Mouse (Mus musculus) layer of hippocampus, adult 2 months (tissue): Measurements from ENCODE around the gene Bcl11b. TPM values are rescaled to one million over a fixed set of nuclear protein-coding genes. Genes with fewer than 3 reads are reported as not detected.

Source experiments
- DNase-seq, 2 experiments: peaks; one replicate each; pipeline ENCODE4 v3.0.0; 2022; ENCODE audit warnings: low spot score in 2 of 2
- H3K27ac ChIP-seq: fragments of 200-600 bp; 2 replicates; pipeline ENCODE4 v1.8.1; 2022
- H3K4me3 ChIP-seq: fragments of 200-600 bp; 2 replicates; pipeline ENCODE4 v1.8.1; 2022; ENCODE audit warnings: mild to moderate bottlenecking
- CTCF ChIP-seq: fragments of 200-600 bp; conservative IDR thresholded peaks from 2 replicates; pipeline ENCODE4 v1.8.1; 2022; ENCODE audit warnings: antibody characterized with exemption, mild to moderate bottlenecking, moderate library complexity
- total RNA-seq, 2 experiments: library from RNA; stranded (reverse); gene quantifications; 2 replicates each; pipeline ENCODE4 v1.2.3; 2021

Gene Bcl11b
- total RNA-seq, 2 experiments from 2014 or later: 144 to 145 TPM

- Histone ChIP-seq H3K4me3 (peak overlapping the region; percentile 54), H3K27ac (peak overlapping the region; percentile 83)
- TF ChIP-seq CTCF: no peak
- DNase-seq: no peak
Observed at GRCm38 (mm10) chr12:108005488-108005800, 2.0 kb upstream of the Bcl11b start.

- DNase-seq: no peak
- no peak for TF ChIP-seq CTCF
- Histone ChIP-seq H3K4me3 (peak overlapping the region; percentile 33), H3K27ac (peak overlapping the region; percentile 83)
Observed at GRCm38 (mm10) chr12:108004701-108005487, 1.5 kb upstream of the Bcl11b start.

GRCm38 (mm10) chr12:108003928-108004327 lies 526 bp upstream of the Bcl11b start:
- DNase-seq: peak; percentile 77 to 87
- peak; percentile 77 for TF ChIP-seq CTCF
- peak overlapping the region; percentile 97 for H3K27ac ChIP-seq
- peak overlapping the region; percentile 79 for H3K4me3 ChIP-seq

GRCm38 (mm10) chr12:108002436-108003189 lies 789 bp downstream of the Bcl11b start:
- peak overlapping the region; percentile 97 for H3K27ac ChIP-seq
- no peak for DNase-seq
- no peak for TF ChIP-seq CTCF
- H3K4me3 ChIP-seq: peak overlapping the region; percentile 79

- no peak for DNase-seq
- no peak for TF ChIP-seq CTCF
- H3K4me3 ChIP-seq: peak overlapping the region; percentile 79
- peak overlapping the region; percentile 97 for H3K27ac ChIP-seq
Observed at GRCm38 (mm10) chr12:108001652-108002340, 1.6 kb downstream of the Bcl11b start.

GRCm38 (mm10) chr12:108000715-108001080 lies 2.7 kb downstream of the Bcl11b start:
- Histone ChIP-seq H3K4me3 (peak overlapping the region; percentile 79), H3K27ac (peak overlapping the region; percentile 97)
- no peak for TF ChIP-seq CTCF

GRCm38 (mm10) chr12:107999751-108000714 lies 3.4 kb downstream of the Bcl11b start:
- Histone ChIP-seq H3K27ac (peak overlapping the region; percentile 97), H3K4me3 (peak overlapping the region; percentile 79)
- no peak for TF ChIP-seq CTCF
- no peak for DNase-seq

More at GRCm38 (mm10) chr12:108000715-108001080, 2.7 kb downstream of the Bcl11b start:
- DNase-seq: no peak

GRCm38 (mm10) chr12:107998746-107999145 lies 4.7 kb downstream of the Bcl11b start:
- DNase-seq: peak; percentile 83 to 90
- Histone ChIP-seq H3K4me3 (peak overlapping the region; percentile 79), H3K27ac (peak overlapping the region; percentile 97)
- TF ChIP-seq CTCF: peak; percentile 99

GRCm38 (mm10) chr12:107997901-107998300 lies 5.5 kb downstream of the Bcl11b start:
- peak overlapping the region; percentile 79 for H3K4me3 ChIP-seq
- no peak for DNase-seq
- no peak for TF ChIP-seq CTCF
- peak overlapping the region; percentile 97 for H3K27ac ChIP-seq

- Histone ChIP-seq H3K27ac (peak overlapping the region; percentile 97), H3K4me3 (peak overlapping the region; percentile 79)
- no peak for DNase-seq
- TF ChIP-seq CTCF: no peak
Observed at GRCm38 (mm10) chr12:107997241-107997640, 6.2 kb downstream of the Bcl11b start.

GRCm38 (mm10) chr12:107996773-107997172 lies 6.6 kb downstream of the Bcl11b start:
- Histone ChIP-seq H3K27ac (peak overlapping the region; percentile 97), H3K4me3 (peak overlapping the region; percentile 79)
- no peak for TF ChIP-seq CTCF
- DNase-seq: no peak

GRCm38 (mm10) chr12:107996216-107996615 lies 7.2 kb downstream of the Bcl11b start:
- Histone ChIP-seq H3K4me3 (peak overlapping the region; percentile 79), H3K27ac (peak overlapping the region; percentile 97)
- no peak for TF ChIP-seq CTCF
- no peak for DNase-seq
